ENCODE assay signal across 8 mouse cellular contexts in genomic region chr16:59471637-59472278, GRCm38 (mm10). TPM values are rescaled to one million over a fixed set of nuclear protein-coding genes. Genes with fewer than 3 reads are reported as not detected.
DNase-seq lines count a peak whose midpoint lies in the region; ATAC-seq lines count a peak whose summit lies in the region.

Gene Riox2, plus strand, starts transcription at chr16:59471775.

- peak within 1 kb of the TSS; percentile 52 for H3K9ac ChIP-seq in hindbrain, embryonic 14.5 days

- H3K4me3 ChIP-seq in hindbrain, embryonic 14.5 days (replicated peaks; ENCODE audit: low read length) = peak within 1 kb of the TSS; percentile 59

- no peaks in the 10 kb centered on the region for H3K36me3 ChIP-seq in hindbrain, embryonic 14.5 days (replicated peaks; ENCODE audit: control insufficient read depth, insufficient read depth)

- DNase-seq in R1 (ENCODE audit: low read depth, low spot score) = peak; percentile 87
- DNase-seq in cerebellum, postnatal 25 days = peak; percentile 71 to 82
- DNase-seq in frontal cortex, postnatal 25 days (ENCODE audit: low spot score in 2 of 2) = peak; percentile 52 to 53
- peak; percentile 73 for DNase-seq in hindbrain, embryonic 14.5 days (ENCODE audit: low spot score)
- DNase-seq in layer of hippocampus, postnatal 36 days = peak; percentile 80
- peak; percentile 74 for DNase-seq in lung, postnatal 25 days (ENCODE audit: low spot score)
- DNase-seq in retina, adult 2 months (ENCODE audit: low read depth, low spot score) = peak; percentile 52
- peak; percentile 89 for DNase-seq in thymus, postnatal 25 days

- H3K9me3 ChIP-seq in hindbrain, embryonic 14.5 days (ENCODE audit: control insufficient read depth, low read length) = no peaks in the 10 kb centered on the region

- ATAC-seq in hindbrain, embryonic 14.5 days (ENCODE audit: low FRiP score) = peak; percentile 94

- no peaks in the 10 kb centered on the region for H3K27me3 ChIP-seq in hindbrain, embryonic 14.5 days (ENCODE audit: control insufficient read depth, insufficient read depth, low read length)

- no peak within 1 kb of the TSS for H3K27ac ChIP-seq in hindbrain, embryonic 14.5 days

- WGBS in hindbrain, embryonic 14.5 days = 2% methylated on average over 56 of the region's 56 CpGs

- peak within 1 kb of the TSS; percentile 82 for H3K4me2 ChIP-seq in hindbrain, embryonic 14.5 days (replicated peaks)

- H3K4me1 ChIP-seq in hindbrain, embryonic 14.5 days (replicated peaks; ENCODE audit: control insufficient read depth, insufficient read depth, low read length) = peaks cover 5% of the 10 kb centered on the region; the same call in 1 of the 2 replicates

RNA-seq across cellular contexts. Expression of gene Riox2, which starts in this region (rescaled TPM):
- 14.2 and 16.4 TPM in 2 replicates for polyA plus RNA-seq in hindbrain, embryonic 14.5 days (2014; fragmentation: Nextera tagmentation; extraction: Ambion mirVana)
- 10 to 100 TPM; 16.8 to 17.1 TPM for total RNA-seq in layer of hippocampus, postnatal 36 days (2021)
